10 mouse cellular contexts compared by ENCODE assay signal in the genomic region with DNA sequence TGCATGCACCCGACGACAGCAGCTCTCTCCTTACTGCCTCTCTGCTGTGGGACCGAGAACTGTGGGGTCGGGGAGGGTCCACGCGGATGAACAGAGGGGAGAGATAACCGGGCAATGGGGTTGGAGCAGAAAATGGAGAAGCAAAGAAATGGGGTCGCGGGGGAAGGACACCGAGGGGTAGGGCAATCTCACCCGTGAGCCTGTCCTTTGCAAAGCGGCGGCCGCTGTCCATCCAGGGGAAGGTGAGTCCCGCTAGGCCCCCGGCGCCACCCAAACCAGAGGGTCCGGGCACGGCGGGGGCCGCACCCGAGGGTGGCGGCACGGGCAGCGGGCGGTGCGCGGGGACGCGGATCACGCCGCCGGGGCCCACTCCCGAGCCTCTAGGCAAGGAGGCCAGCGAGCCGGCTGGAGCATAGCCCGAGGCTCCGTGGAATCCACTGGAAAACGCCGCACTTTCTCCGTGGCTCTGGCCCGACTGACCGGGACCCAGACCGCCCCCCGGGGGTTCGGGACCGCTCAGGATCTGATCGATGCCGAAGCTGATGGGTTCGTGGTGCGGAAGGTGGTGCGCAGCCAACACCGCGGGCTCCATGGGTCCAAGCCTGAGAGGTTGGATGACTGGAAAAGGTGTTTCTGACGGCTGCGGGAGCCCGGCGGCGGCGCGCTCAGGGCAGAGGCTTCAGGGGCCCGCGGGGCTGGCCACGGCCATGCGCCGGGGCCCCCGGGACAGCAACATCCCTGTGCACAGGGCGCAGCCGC. TPM values are rescaled to one million over a fixed set of nuclear protein-coding genes. Genes with fewer than 3 reads are reported as not detected.
A peak's percentile ranks its signal among the peaks of the same experiment; 100 is the strongest.
DNase-seq lines count a peak whose midpoint lies in the region; ATAC-seq and TF ChIP-seq lines count a peak whose summit lies in the region.
"Had no signal": no experiment of that assay in that cellular context is flagged by ENCODE, and none has a peak within 500 bp of the region (broad histone marks: within the 10 kb centered on the region; RNA-seq: fewer than 3 reads in every experiment).

No protein-coding gene starts in this region.

- H3K9me3 ChIP-seq in ES-Bruce4 (replicated peaks; ENCODE audit: control insufficient read depth, insufficient read depth, low read length, poor library complexity, severe bottlenecking), result no peaks in the 10 kb centered on the region
- H3K9me3 ChIP-seq in forebrain, embryonic 15.5 days, result no peaks in the 10 kb centered on the region
- no peaks in the 10 kb centered on the region for H3K9me3 ChIP-seq in liver, embryonic 15.5 days (replicated peaks)

- peak overlapping the region; percentile 65 for H3K4me3 ChIP-seq in ES-Bruce4 (ENCODE audit: low read depth, low read length)
- H3K4me3 ChIP-seq in forebrain, embryonic 15.5 days, result peak overlapping the region; percentile 2; the same call in 1 of the 2 replicates
- H3K4me3 ChIP-seq in liver, embryonic 15.5 days (replicated peaks), result peak overlapping the region; percentile 32

- peak; percentile 14; the same call in 1 of the 2 replicates for ATAC-seq in forebrain, embryonic 15.5 days (replicated peaks)
- ATAC-seq in liver, embryonic 15.5 days (ENCODE audit: insufficient read depth), result no peak
- ATAC-seq: inflammation-experienced regulatory T-cells, adult 6 months had no signal

- no peaks in the 10 kb centered on the region for H3K4me1 ChIP-seq in ES-Bruce4 (ENCODE audit: control insufficient read depth, insufficient read depth, low read length)
- peaks cover 21% of the 10 kb centered on the region for H3K4me1 ChIP-seq in forebrain, embryonic 15.5 days
- H3K4me1 ChIP-seq in liver, embryonic 15.5 days (replicated peaks), result peaks cover 32% of the 10 kb centered on the region

- no peak overlapping the region; the same call in 1 of the 2 replicates for H3K4me2 ChIP-seq in forebrain, embryonic 15.5 days (replicated peaks)
- peak overlapping the region; percentile 54 for H3K4me2 ChIP-seq in liver, embryonic 15.5 days

- TF ChIP-seq CTCF in ES-Bruce4 (IDR thresholded peaks at IDR 0.05; ENCODE audit: low read depth, low read length), result no peak

- H3K27me3 ChIP-seq in ES-Bruce4 (ENCODE audit: control insufficient read depth, insufficient read depth, low read length, poor library complexity, severe bottlenecking), result peaks cover 35% of the 10 kb centered on the region
- H3K27me3 ChIP-seq in forebrain, embryonic 15.5 days, result peaks cover 95% of the 10 kb centered on the region
- peaks cover 100% of the 10 kb centered on the region for H3K27me3 ChIP-seq in liver, embryonic 15.5 days

- no peak overlapping the region for H3K27ac ChIP-seq in ES-Bruce4 (ENCODE audit: insufficient read depth, low read length)
- H3K27ac ChIP-seq in forebrain, embryonic 15.5 days (replicated peaks), result no peak overlapping the region
- H3K27ac ChIP-seq in liver, embryonic 15.5 days (replicated peaks), result no peak overlapping the region

- DNase-seq in gastrocnemius, postnatal 10 days, result peak; percentile 36
- no peak for DNase-seq in gastrocnemius, postnatal 4 days (ENCODE audit: low spot score in 2 of 2)
- no peak for DNase-seq in spleen, adult 12 weeks (ENCODE audit: low spot score)
- DNase-seq in adrenal gland, adult 18-20 months (ENCODE audit: low spot score in 2 of 2), result no peak
- no peak for DNase-seq in cerebellum, adult 18-20 months
- DNase-seq: cerebellum, adult 9-11 months had no signal

- WGBS in forebrain, embryonic 15.5 days, result 1% methylated on average over 67 of the region's 69 CpGs
- WGBS in liver, embryonic 15.5 days (ENCODE audit: insufficient replicate concordance), result 2% methylated on average over 69 of the region's 69 CpGs

- no peaks in the 10 kb centered on the region for H3K36me3 ChIP-seq in ES-Bruce4 (ENCODE audit: control insufficient read depth, insufficient read depth, low read length, poor library complexity, severe bottlenecking)
- no peaks in the 10 kb centered on the region for H3K36me3 ChIP-seq in forebrain, embryonic 15.5 days
- H3K36me3 ChIP-seq in liver, embryonic 15.5 days (replicated peaks), result no peaks in the 10 kb centered on the region

- peak overlapping the region; percentile 71 for H3K9ac ChIP-seq in ES-Bruce4 (ENCODE audit: low read depth, poor library complexity, severe bottlenecking)
- H3K9ac ChIP-seq in forebrain, embryonic 15.5 days (replicated peaks), result no peak overlapping the region
- H3K9ac ChIP-seq in liver, embryonic 15.5 days, result no peak overlapping the region

- TF ChIP-seq POLR2A in ES-Bruce4 (IDR thresholded peaks at IDR 0.05; ENCODE audit: insufficient read depth, low read length), result no peak

- no peak for TF ChIP-seq EP300 in ES-Bruce4 (IDR thresholded peaks at IDR 0.05; ENCODE audit: insufficient read depth, low read depth, low read length)

RNA-seq across cellular contexts. Expression of a gene that starts 0.4 kb away (rescaled TPM):
- total RNA-seq in gastrocnemius, postnatal 10 days (2021), result not detected
- total RNA-seq in gastrocnemius, postnatal 4 days (2021), result not detected
- polyA plus RNA-seq in ES-Bruce4 (2011; ENCODE audit: insufficient read depth, insufficient read length, low read depth, missing spikeins), result not detected in 2 replicates
- polyA plus RNA-seq in forebrain, embryonic 15.5 days (2015; fragmentation: Nextera tagmentation; extraction: Ambion mirVana), result not detected in 2 replicates
- not detected in 2 replicates for polyA plus RNA-seq in liver, embryonic 15.5 days (2015; fragmentation: Nextera tagmentation; extraction: Ambion mirVana)
- 10 to 100 TPM in 1 of 2 experiments, 1 to 10 TPM in 1; 6.0 to 12.8 TPM for total RNA-seq in adrenal gland, adult 18-20 months (2021)
- polyA plus RNA-seq: inflammation-experienced regulatory T-cells, adult 6 months had no signal

RNA-seq across cellular contexts. Expression of a gene that starts 8.0 kb away (rescaled TPM):
- 1 to 10 TPM; 5.5 to 8.5 TPM for total RNA-seq in gastrocnemius, postnatal 10 days (2021)
- 10 to 100 TPM in 1 of 2 experiments, 1 to 10 TPM in 1; 9.4 to 11.3 TPM for total RNA-seq in gastrocnemius, postnatal 4 days (2021)
- 14.7 and 21.3 TPM in 2 replicates for polyA plus RNA-seq in ES-Bruce4 (2011; ENCODE audit: insufficient read depth, insufficient read length, low read depth, missing spikeins)
- polyA plus RNA-seq in forebrain, embryonic 15.5 days (2015; fragmentation: Nextera tagmentation; extraction: Ambion mirVana), result 48.1 and 49.2 TPM in 2 replicates
- 18.6 and 18.7 TPM in 2 replicates for polyA plus RNA-seq in liver, embryonic 15.5 days (2015; fragmentation: Nextera tagmentation; extraction: Ambion mirVana)
- 10 to 100 TPM; 36.4 to 39.3 TPM for total RNA-seq in adrenal gland, adult 18-20 months (2021)

RNA-seq across cellular contexts. Expression of a gene that starts 12.0 kb away (rescaled TPM):
- total RNA-seq in gastrocnemius, postnatal 10 days (2021), result under 1 TPM; 0.42 to 0.65 TPM
- total RNA-seq in gastrocnemius, postnatal 4 days (2021), result 1 to 10 TPM in 1 of 2 experiments, under 1 TPM in 1; 0.70 to 1.1 TPM
- polyA plus RNA-seq in ES-Bruce4 (2011; ENCODE audit: insufficient read depth, insufficient read length, low read depth, missing spikeins), result 2.9 and 3.7 TPM in 2 replicates
- 0.34 and 0.42 TPM in 2 replicates for polyA plus RNA-seq in forebrain, embryonic 15.5 days (2015; fragmentation: Nextera tagmentation; extraction: Ambion mirVana)
- 6.8 and 7.8 TPM in 2 replicates for polyA plus RNA-seq in liver, embryonic 15.5 days (2015; fragmentation: Nextera tagmentation; extraction: Ambion mirVana)
- 1 to 10 TPM; 2.2 to 3.3 TPM for total RNA-seq in adrenal gland, adult 18-20 months (2021)

RNA-seq across cellular contexts. Expression of a gene that starts 14.6 kb away (rescaled TPM):
- 10 to 100 TPM; 23.8 to 28.4 TPM for total RNA-seq in gastrocnemius, postnatal 10 days (2021)
- total RNA-seq in gastrocnemius, postnatal 4 days (2021), result 10 to 100 TPM; 30.1 to 33.5 TPM
- 36.8 and 37.4 TPM in 2 replicates for polyA plus RNA-seq in ES-Bruce4 (2011; ENCODE audit: insufficient read depth, insufficient read length, low read depth, missing spikeins)
- 69.9 and 71.0 TPM in 2 replicates for polyA plus RNA-seq in forebrain, embryonic 15.5 days (2015; fragmentation: Nextera tagmentation; extraction: Ambion mirVana)
- 87.9 and 93.6 TPM in 2 replicates for polyA plus RNA-seq in liver, embryonic 15.5 days (2015; fragmentation: Nextera tagmentation; extraction: Ambion mirVana)
- 10 to 100 TPM; 44.0 to 55.2 TPM for total RNA-seq in adrenal gland, adult 18-20 months (2021)

RNA-seq across cellular contexts. Expression of a gene that starts 15.3 kb away (rescaled TPM):
- total RNA-seq in gastrocnemius, postnatal 10 days (2021), result 10 to 100 TPM; 66.9 to 70.7 TPM
- total RNA-seq in gastrocnemius, postnatal 4 days (2021), result 10 to 100 TPM; 75.5 to 86.3 TPM
- 42.4 and 44.3 TPM in 2 replicates for polyA plus RNA-seq in ES-Bruce4 (2011; ENCODE audit: insufficient read depth, insufficient read length, low read depth, missing spikeins)
- polyA plus RNA-seq in forebrain, embryonic 15.5 days (2015; fragmentation: Nextera tagmentation; extraction: Ambion mirVana), result 159 and 161 TPM in 2 replicates
- 189 and 201 TPM in 2 replicates for polyA plus RNA-seq in liver, embryonic 15.5 days (2015; fragmentation: Nextera tagmentation; extraction: Ambion mirVana)
- total RNA-seq in adrenal gland, adult 18-20 months (2021), result 100 to 1,000 TPM; 175 to 219 TPM

Comparison
In these comparisons a context has a peak if more than half of its experiments do, and no peak if none do; other contexts are left out.
1. H3K4me3 ChIP-seq: peak in every context shown above with its lines; median percentile 65 in ES-Bruce4; 32 in liver, embryonic 15.5 days; 2 in forebrain, embryonic 15.5 days.
2. RNA of a gene that starts 0.4 kb away (total RNA-seq): 6.0 to 12.8 TPM in adrenal gland, adult 18-20 months; not detected in gastrocnemius, postnatal 10 days and not detected in gastrocnemius, postnatal 4 days; every median in the first group is over 4 times any median in the second.